Mouse (Mus musculus) CH12.LX (cell line): Measurements from ENCODE around the gene Bmi1. TPM values are rescaled to one million over a fixed set of nuclear protein-coding genes. Genes with fewer than 3 reads are reported as not detected.

Source experiments
- DNase-seq: peaks from one replicate; pipeline ENCODE4 v3.0.0-alpha.2; 2013; ENCODE audit errors: extremely low read depth
- H3K27ac ChIP-seq: 2 replicates; pipeline ENCODE4 v1.5.1; 2012; ENCODE audit warnings: low read depth, mild to moderate bottlenecking, control low read depth, moderate library complexity; ENCODE audit not compliant: insufficient read depth
- H3K27me3 ChIP-seq: replicated peaks from 2 replicates; pipeline ENCODE3; 2012; ENCODE audit warnings: inconsistent platforms
- H3K36me3 ChIP-seq, 2 experiments: replicated peaks in 1 of 2; 2 replicates each; pipeline versions ENCODE3 to v1.6.1; 2012; ENCODE audit warnings: inconsistent platforms in 1 of 2, low read length in 1 of 2, mild to moderate bottlenecking in 1 of 2, mixed read lengths in 1 of 2, moderate library complexity in 1 of 2; ENCODE audit not compliant: control insufficient read depth in 1 of 2, insufficient read depth in 1 of 2
- H3K4me1 ChIP-seq, 2 experiments: 2 replicates each; pipeline ENCODE4 v1.6.1; 2012; ENCODE audit warnings: inconsistent platforms in 1 of 2, moderate library complexity in 1 of 2; ENCODE audit not compliant: insufficient read depth in 2 of 2, control insufficient read depth in 1 of 2
- H3K4me2 ChIP-seq: 2 replicates; pipeline ENCODE4 v1.6.1; 2012; ENCODE audit warnings: low read depth, mild to moderate bottlenecking, control low read depth; ENCODE audit not compliant: poor library complexity, insufficient read depth, severe bottlenecking
- H3K4me3 ChIP-seq, 3 experiments: fragments of 150-350 bp in 1 of 3; sonication (generic) in 1 of 3; replicated peaks in 1 of 3; 2 replicates each; pipeline versions ENCODE3 to v1.5.1; 2011 to 2012; ENCODE audit warnings: low read depth in 2 of 3, low read length in 2 of 3, mild to moderate bottlenecking in 2 of 3, moderate library complexity in 2 of 3, control low read depth in 1 of 3, improper control_type of control experiment in 1 of 3, inconsistent platforms in 1 of 3, mixed read lengths in 1 of 3; ENCODE audit not compliant: poor library complexity in 1 of 3
- H3K79me2 ChIP-seq: replicated peaks from 2 replicates; pipeline ENCODE4 v1.6.1; 2012; ENCODE audit warnings: mild to moderate bottlenecking, moderate library complexity; ENCODE audit not compliant: control insufficient read depth, poor library complexity, insufficient read depth, severe bottlenecking; ENCODE audit errors: extremely low read depth
- H3K9ac ChIP-seq: 2 replicates; pipeline ENCODE4 v1.6.1; 2012; ENCODE audit warnings: low read depth, mild to moderate bottlenecking, control low read depth, moderate library complexity; ENCODE audit not compliant: insufficient read depth
- H3K9me3 ChIP-seq: replicated peaks from 2 replicates; pipeline ENCODE3; 2012; ENCODE audit warnings: low read length, inconsistent platforms, mixed read lengths
- BHLHE40 ChIP-seq: IDR thresholded peaks from 2 replicates; pipeline ENCODE4 v1.6.1; 2011; ENCODE audit warnings: mild to moderate bottlenecking, low read depth, low read length, improper control_type of control experiment
- CHD1 ChIP-seq: IDR thresholded peaks from 2 replicates; pipeline ENCODE4 v1.6.1; 2012; ENCODE audit warnings: low read depth, low read length, improper control_type of control experiment, inconsistent platforms
- EP300 ChIP-seq: IDR thresholded peaks from 2 replicates; pipeline ENCODE4 v1.6.1; 2011; ENCODE audit warnings: low read length, improper control_type of control experiment
- ETS1 ChIP-seq: conservative IDR thresholded peaks from 2 replicates; pipeline ENCODE4 v1.6.1; 2012; ENCODE audit warnings: low read depth, mild to moderate bottlenecking, inconsistent platforms, low read length, improper control_type of control experiment, moderate library complexity
- HCFC1 ChIP-seq: IDR thresholded peaks from 2 replicates; pipeline ENCODE4 v1.6.1; 2012; ENCODE audit warnings: low read depth, mild to moderate bottlenecking, inconsistent platforms, low read length, improper control_type of control experiment
- JUN ChIP-seq: IDR thresholded peaks from 2 replicates; pipeline ENCODE4 v1.6.1; 2011; ENCODE audit warnings: low read depth, mild to moderate bottlenecking, low read length, improper control_type of control experiment, moderate library complexity; ENCODE audit not compliant: insufficient read depth
- MAX ChIP-seq: IDR thresholded peaks from 2 replicates; pipeline ENCODE4 v1.6.1; 2011; ENCODE audit warnings: low read length, improper control_type of control experiment
- MAZ ChIP-seq: IDR thresholded peaks from 2 replicates; pipeline ENCODE4 v1.6.1; 2012; ENCODE audit warnings: low read depth, mild to moderate bottlenecking, inconsistent platforms, low read length, improper control_type of control experiment, moderate library complexity
- MXI1 ChIP-seq: IDR thresholded peaks from 2 replicates; pipeline ENCODE4 v1.6.1; 2011; ENCODE audit warnings: mild to moderate bottlenecking, low read depth, low read length, improper control_type of control experiment
- MYC ChIP-seq: IDR thresholded peaks from 2 replicates; pipeline ENCODE4 v1.6.1; 2011; ENCODE audit warnings: low read depth, mild to moderate bottlenecking, improper control_type of control experiment, low read length
- NRF1 ChIP-seq: IDR thresholded peaks from 2 replicates; pipeline ENCODE4 v1.6.1; 2014; ENCODE audit warnings: low read depth, mild to moderate bottlenecking, inconsistent platforms, low read length, improper control_type of control experiment, moderate library complexity
- PAX5 ChIP-seq: IDR thresholded peaks from 2 replicates; pipeline ENCODE4 v1.6.1; 2012; ENCODE audit warnings: low read length, inconsistent platforms, mixed read lengths
- POLR2AphosphoS2 ChIP-seq: IDR thresholded peaks from 2 replicates; pipeline ENCODE4 v1.6.1; 2011; ENCODE audit warnings: low read depth, low read length, improper control_type of control experiment
- RAD21 ChIP-seq: IDR thresholded peaks from 2 replicates; pipeline ENCODE4 v1.6.1; 2011; ENCODE audit warnings: low read depth, mild to moderate bottlenecking, low read length, improper control_type of control experiment, moderate library complexity
- SIN3A ChIP-seq: IDR thresholded peaks from 2 replicates; pipeline ENCODE4 v1.6.1; 2012; ENCODE audit warnings: low read length, improper control_type of control experiment, inconsistent platforms
- TBP ChIP-seq: conservative IDR thresholded peaks from 2 replicates; pipeline ENCODE4 v1.6.1; 2011; ENCODE audit warnings: low read depth, low read length, improper control_type of control experiment
- TCF12 ChIP-seq: IDR thresholded peaks from 2 replicates; pipeline ENCODE4 v1.6.1; 2014; ENCODE audit warnings: low read depth, mild to moderate bottlenecking, inconsistent platforms, low read length, improper control_type of control experiment
- UBTF ChIP-seq: IDR thresholded peaks from 2 replicates; pipeline ENCODE4 v1.6.1; 2012; ENCODE audit warnings: low read depth, mild to moderate bottlenecking, inconsistent platforms, low read length, improper control_type of control experiment, moderate library complexity
- USF1 ChIP-seq: IDR thresholded peaks from 2 replicates; pipeline ENCODE4 v1.6.1; 2014; ENCODE audit warnings: low read depth, mild to moderate bottlenecking, inconsistent platforms, low read length, improper control_type of control experiment
- USF2 ChIP-seq: conservative IDR thresholded peaks from 2 replicates; pipeline ENCODE4 v1.6.1; 2011; ENCODE audit warnings: low read depth, low read length, improper control_type of control experiment
- ZC3H11A ChIP-seq: IDR thresholded peaks from 2 replicates; pipeline ENCODE4 v1.6.1; 2012; ENCODE audit warnings: low read depth, mild to moderate bottlenecking, inconsistent platforms, low read length, improper control_type of control experiment
- ZKSCAN1 ChIP-seq: IDR thresholded peaks from 2 replicates; pipeline ENCODE4 v1.6.1; 2012; ENCODE audit warnings: low read depth, inconsistent platforms, low read length, improper control_type of control experiment, borderline replicate concordance
- ZMIZ1 ChIP-seq: IDR thresholded peaks from 2 replicates; pipeline ENCODE4 v1.6.1; 2012; ENCODE audit warnings: low read depth, mild to moderate bottlenecking, inconsistent platforms, low read length, improper control_type of control experiment
- dilution Hi-C: fragments of 300-500 bp; cut with MboI; formaldehyde crosslinking; loops from 2 replicates; pipeline ENCODE4 v1.14.3; 2020; ENCODE audit warnings: low sequenced_read_pairs; ENCODE audit not compliant: extremely low pct_unique_long_range_greater_than_20kb, extremely low pct_ligation_motif_present
- in situ Hi-C: fragments of 300-500 bp; cut with MboI; formaldehyde crosslinking; loops from 3 replicates; pipeline ENCODE4 v1.14.3; 2019; ENCODE audit warnings: low sequenced_read_pairs, low pct_ligation_motif_present, low pct_unique_long_range_greater_than_20kb, mixed read lengths
- polyA plus RNA-seq: library from polyadenylated mRNA; unstranded; fragments of >175 nt; gene quantifications from 2 replicates; pipeline ENCODE4 v1.2.1, GENCODE M21; 2012; ENCODE audit warnings: low read depth; ENCODE audit not compliant: insufficient read length
- total RNA-seq, 2 experiments: library from RNA; depleted of rRNA; stranded (reverse); fragments of 300-350 nt in 1 of 2; fragments of >200 nt in 1 of 2; gene quantifications; 2 replicates each; pipeline ENCODE4 v1.2.3; 2012 to 2014

Gene Bmi1
- total and polyA plus RNA-seq, 3 experiments: 38.6 to 87.0 (median 51.0) TPM

GRCm38 (mm10) chr2:18673766-18674165, 3.1 kb upstream of the Bmi1 start:
- in situ Hi-C loops: no loop called here

GRCm38 (mm10) chr2:18674193-18674902, 2.5 kb upstream of the Bmi1 start:
- Histone ChIP-seq H3K27ac (no peak overlapping the region), H3K79me2 (peaks cover 10% of the 10 kb centered on the region), H3K4me3 (no peak overlapping the region), H3K4me1 (peaks cover 0 to 21% of the 10 kb centered on the region in 2 experiments; a peak in 2 of 4 replicates), H3K36me3 (peaks cover 0 to 5% of the 10 kb centered on the region in 2 experiments), H3K9ac (peak overlapping the region; percentile 77), H3K27me3 (peaks cover 21% of the 10 kb centered on the region), H3K9me3 (no peaks in the 10 kb centered on the region), H3K4me2 (peak overlapping the region; percentile 67)
- dilution Hi-C loops: no loop called here
- in situ Hi-C loops: no loop called here
- no peak for DNase-seq
- TF ChIP-seq UBTF (no peak), MAX (no peak), TBP (no peak), EP300 (no peak), USF1 (no peak), POLR2AphosphoS2 (no peak)

More at GRCm38 (mm10) chr2:18673766-18674165, 3.1 kb upstream of the Bmi1 start:
- no peak for DNase-seq
- Histone ChIP-seq H3K27me3 (peaks cover 18% of the 10 kb centered on the region), H3K79me2 (peaks cover 10% of the 10 kb centered on the region), H3K9ac (peak overlapping the region; percentile 77), H3K9me3 (no peaks in the 10 kb centered on the region), H3K36me3 (peaks cover 0 to 5% of the 10 kb centered on the region in 2 experiments), H3K4me3 (peak overlapping the region in 1 of 3 experiments; percentile 80), H3K4me2 (peak overlapping the region; percentile 67), H3K4me1 (peaks cover 0 to 21% of the 10 kb centered on the region in 2 experiments; a peak in 2 of 4 replicates), H3K27ac (no peak overlapping the region)
- TF ChIP-seq HCFC1 (no peak), ETS1 (no peak), JUN (no peak), SIN3A (no peak), NRF1 (no peak), ZC3H11A (no peak), ZKSCAN1 (no peak), POLR2AphosphoS2 (no peak), PAX5 (no peak), MAZ (no peak), MXI1 (no peak), UBTF (no peak), MYC (no peak), RAD21 (no peak), TCF12 (no peak), BHLHE40 (no peak), MAX (no peak), CHD1 (no peak), USF2 (no peak), ZMIZ1 (no peak)
- dilution Hi-C loops: no loop called here
